Mouse (Mus musculus) left cerebral cortex, postnatal 4 days (tissue): ENCODE measurements around the gene Pcx. TPM values are rescaled to one million over a fixed set of nuclear protein-coding genes. Genes with fewer than 3 reads are reported as not detected.

Experiments used
- DNase-seq: peaks from one replicate; pipeline ENCODE4 v3.0.0-alpha.2; 2022
- intact Hi-C: fragments of 180-260 bp; cut with DNase I; formaldehyde crosslinking; loops from one replicate; pipeline ENCODE4 v1.15.1; 2025
- total RNA-seq, 2 experiments: library from RNA; stranded (reverse); gene quantifications; 2 replicates each; pipeline ENCODE4 v1.2.3; 2021

Pcx gene
- total RNA-seq, 2 experiments from 2014 or later = 42.6 to 44.2 TPM

DNA sequence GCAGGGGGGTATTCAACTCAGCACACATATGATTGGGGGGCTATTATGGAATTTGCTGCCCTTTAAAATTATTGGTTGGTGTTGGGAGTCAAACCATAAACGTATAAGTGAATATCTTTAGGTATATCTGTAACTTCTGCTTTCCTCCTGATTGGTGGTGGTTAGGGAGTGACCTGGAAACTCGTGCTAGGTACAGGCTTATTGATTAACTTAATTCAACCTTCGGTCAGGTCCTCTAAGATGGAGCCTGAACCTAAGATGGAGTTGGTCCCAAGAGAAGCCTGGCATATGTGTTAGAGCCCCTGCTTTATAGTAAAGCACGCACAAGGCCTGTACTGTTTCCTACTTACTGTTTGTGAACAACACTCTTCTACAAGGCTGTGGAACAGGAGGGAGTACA is 34.8 kb downstream of the Pcx start:
- no peak for DNase-seq
- intact Hi-C loops = no loop called here

DNA sequence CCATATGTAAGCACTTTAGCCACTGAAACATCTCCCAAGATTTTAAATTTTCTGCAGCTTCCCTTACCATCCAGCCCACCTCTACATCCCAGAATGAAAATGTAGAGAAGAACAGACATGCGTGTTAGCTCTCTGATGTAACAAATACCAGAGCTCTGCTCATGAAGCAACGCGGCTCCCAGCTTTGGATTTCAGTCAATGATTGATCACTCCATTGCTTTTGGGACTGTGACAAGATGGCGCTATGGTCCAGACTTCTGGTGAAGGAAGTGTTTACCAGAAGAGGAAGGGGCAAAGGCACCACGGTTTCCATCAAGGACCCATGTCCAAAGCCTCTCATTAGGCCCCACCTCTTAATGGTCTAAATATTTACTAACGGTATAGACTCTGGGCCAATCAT is 35.6 kb downstream of the Pcx start:
- no peak for DNase-seq
- intact Hi-C loops = no loop called here

- DNase-seq = no peak
- intact Hi-C loops = no loop called here
Observed at GRCm38 (mm10) chr19:4547801-4548200, 37.5 kb downstream of the Pcx start.

GRCm38 (mm10) chr19:4548305-4548883 is 38.1 kb downstream of the Pcx start:
- intact Hi-C loops = no loop called here

DNA sequence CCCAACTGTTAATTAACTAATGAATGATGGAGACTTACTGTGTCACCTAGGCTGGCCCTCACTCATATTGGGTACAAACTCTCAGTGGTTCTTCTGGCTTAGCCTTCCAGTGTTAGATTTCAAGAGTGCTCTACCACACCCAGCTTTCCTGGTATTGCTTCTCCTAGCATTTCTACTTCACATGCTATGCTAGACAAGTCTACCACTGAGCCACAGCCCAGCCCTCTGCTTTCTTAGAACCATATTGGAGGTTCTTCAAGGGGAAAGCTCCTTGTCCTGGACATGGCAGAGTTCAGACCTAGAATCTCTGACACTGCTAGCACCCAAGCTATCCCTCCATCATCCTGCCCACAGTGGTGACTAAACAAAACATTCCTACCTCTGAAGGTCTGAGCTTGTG is 44.0 kb downstream of the Pcx start:
- intact Hi-C loops = no loop called here
- no peak for DNase-seq

More at GRCm38 (mm10) chr19:4548305-4548883, 38.1 kb downstream of the Pcx start:
- DNase-seq = peak; percentile 75

- no peak for DNase-seq
- intact Hi-C loops = no loop called here
Observed at GRCm38 (mm10) chr19:4555086-4555485, 44.8 kb downstream of the Pcx start.

- no peak for DNase-seq
- intact Hi-C loops = no loop called here
Observed at GRCm38 (mm10) chr19:4556787-4557186, 46.5 kb downstream of the Pcx start.

DNA sequence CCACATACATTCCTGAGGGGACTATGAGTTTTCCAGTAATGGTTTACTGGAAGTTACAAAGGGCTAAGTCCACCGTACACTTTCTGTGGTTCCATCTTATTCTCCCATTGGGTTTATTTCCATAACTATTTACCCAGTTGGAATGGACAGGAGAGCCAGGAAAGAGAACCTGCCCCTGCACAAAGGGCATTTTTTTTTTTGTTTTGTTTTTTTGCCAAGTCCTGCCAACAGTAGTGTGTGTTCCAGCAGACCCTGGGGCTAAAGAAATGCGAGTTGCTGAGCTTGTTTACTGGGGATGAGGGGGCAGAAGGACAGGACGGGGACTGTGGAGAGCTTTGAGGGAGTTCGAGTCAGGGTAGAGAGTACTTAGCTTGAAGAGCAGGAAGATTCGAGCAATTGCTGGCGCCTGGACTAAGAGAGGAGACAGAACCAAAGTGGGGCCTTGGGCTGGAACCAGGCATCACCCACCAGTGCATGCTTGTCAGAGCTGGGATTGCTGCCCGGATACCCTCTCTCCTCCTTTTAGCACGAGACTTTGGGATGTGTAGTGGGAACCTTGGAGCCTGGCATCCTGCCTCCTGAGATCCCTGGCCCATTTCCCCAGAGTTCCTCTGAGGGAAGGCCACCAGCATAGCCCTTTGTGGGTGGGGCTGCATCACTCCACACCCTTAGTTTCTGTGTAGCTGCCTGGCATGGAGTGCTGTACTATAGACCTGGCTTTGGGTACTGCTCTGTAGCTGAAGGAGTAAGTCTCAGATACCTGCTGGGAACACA is 47.7 kb downstream of the Pcx start:
- DNase-seq = peak; percentile 81
- intact Hi-C loops = no loop called here

DNA sequence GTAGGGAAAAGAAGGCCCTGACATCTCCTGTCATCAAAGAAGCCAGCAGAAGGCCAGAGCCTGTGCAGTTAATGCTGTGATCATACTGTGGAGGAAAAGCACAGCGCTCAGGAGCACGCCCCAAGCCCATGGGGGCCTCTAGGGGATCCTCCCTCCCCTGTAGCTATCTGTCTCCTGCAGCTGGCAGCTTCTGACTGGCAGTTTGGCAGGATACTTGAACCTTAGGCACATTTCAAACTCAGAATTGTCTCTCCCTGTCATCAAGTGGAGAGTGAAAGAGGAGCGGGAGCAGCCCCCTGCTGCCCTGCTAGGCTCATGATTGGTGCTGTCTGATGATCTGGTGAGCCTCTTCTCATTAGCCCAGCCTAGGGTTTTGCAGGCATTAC is 48.3 kb downstream of the Pcx start:
- DNase-seq = peak; percentile 17
- intact Hi-C loops = no loop called here

DNA sequence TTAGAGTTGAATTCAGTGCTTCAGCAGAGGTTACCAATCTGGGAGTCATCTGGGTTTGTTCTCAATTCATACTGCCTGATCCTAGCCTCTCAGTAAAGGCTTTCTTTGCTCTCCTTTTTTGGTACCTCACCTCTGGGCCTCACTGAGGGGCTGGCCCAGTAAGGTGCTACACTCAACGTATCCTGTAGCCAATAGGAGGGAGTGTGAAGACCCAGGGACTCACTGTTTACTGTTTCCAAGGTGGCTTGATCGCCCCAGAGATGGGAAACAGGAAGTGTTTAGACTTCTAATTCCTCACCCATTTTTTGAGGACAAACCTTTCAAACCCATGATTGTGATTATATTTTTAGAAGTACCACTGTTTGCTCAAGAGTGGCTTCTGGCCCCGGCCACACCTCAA is 48.7 kb downstream of the Pcx start:
- intact Hi-C loops = no loop called here

DNA sequence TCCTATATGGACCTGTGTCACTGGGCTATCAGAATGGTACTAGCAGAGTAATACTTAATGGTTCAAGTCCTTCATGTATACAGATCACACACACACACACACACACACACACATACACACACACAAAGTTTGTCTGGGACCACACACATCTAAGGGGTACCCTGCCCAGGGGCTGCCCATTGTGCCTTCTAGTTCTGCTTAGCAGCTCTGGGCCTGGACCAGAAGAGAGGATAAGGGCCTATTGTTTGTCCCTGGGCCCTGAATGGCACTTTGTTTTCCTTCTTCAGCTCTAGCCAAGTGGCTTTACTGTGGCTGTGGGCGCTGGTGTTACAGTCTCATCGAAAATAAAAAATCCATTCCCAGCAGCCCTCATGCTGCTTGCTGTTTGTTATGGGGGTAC is 49.3 kb downstream of the Pcx start:
- peak; percentile 39 for DNase-seq
- intact Hi-C loops = no loop called here

More for the DNA sequence above, 48.7 kb downstream of the Pcx start:
- DNase-seq = no peak

DNA sequence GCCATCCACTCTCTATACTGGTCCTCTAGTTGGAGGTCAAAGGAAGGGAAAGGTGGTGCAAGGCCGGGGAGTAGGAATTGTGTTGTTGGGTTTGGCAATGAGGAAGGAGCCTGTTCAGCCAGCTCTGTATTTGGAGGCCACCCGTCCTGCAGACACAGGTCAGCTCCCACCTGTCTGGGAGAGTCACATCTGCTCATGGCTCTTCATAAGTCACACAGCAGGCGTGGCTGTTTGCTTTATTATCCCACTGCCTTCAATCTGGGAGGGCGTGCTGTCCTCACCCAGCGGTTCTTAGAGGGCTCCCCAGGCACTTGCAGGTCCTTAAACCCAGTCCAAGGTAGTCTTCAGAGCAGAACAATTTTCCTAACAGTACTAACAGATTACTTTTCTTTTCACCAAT is 49.9 kb downstream of the Pcx start:
- intact Hi-C loops = no loop called here
- no peak for DNase-seq

GRCm38 (mm10) chr19:4565678-4566077 is 55.4 kb downstream of the Pcx start:
- DNase-seq = no peak
- intact Hi-C loops = no loop called here

DNA sequence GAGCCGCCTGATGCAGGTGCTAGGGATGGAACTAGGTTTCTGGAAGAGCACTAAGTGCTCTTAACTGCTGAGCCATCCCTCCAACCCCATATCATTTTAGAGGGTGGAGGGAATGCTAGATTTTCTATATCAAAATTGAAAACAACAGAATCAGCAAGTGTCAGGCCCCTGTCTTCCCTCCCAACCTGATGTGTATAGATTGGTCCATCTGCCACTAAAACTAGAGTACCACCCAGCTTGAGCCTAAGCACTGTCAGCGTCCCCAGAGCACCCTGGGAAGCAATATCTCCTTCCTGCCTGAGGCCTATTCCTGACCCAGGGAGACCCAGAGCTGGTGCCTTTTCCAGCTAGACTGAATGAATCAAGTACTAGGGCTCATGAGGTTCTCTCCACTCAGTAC is 56.6 kb downstream of the Pcx start:
- intact Hi-C loops = no loop called here

DNA sequence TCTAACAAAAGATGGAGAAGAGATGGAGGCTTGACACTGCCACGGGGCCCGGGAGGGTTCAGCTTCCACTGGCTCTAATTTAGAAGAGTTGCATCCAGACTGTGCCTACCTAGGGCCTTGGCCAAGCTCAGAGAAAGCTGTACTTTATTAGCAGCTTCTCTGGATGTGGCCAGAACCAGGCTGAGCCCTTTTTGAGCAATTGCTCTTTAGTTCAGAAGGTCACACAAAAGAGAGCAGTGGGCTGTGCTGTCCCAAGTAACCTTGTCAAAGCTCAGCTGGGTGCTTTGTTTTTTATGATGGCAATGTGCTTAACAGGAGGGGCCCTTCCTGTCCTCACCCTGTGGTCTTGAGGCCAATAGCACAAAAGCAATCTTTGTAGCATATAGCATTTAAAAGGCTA is 57.4 kb downstream of the Pcx start:
- intact Hi-C loops = no loop called here
- no peak for DNase-seq

More for the DNA sequence above, 56.6 kb downstream of the Pcx start:
- DNase-seq = no peak

DNA sequence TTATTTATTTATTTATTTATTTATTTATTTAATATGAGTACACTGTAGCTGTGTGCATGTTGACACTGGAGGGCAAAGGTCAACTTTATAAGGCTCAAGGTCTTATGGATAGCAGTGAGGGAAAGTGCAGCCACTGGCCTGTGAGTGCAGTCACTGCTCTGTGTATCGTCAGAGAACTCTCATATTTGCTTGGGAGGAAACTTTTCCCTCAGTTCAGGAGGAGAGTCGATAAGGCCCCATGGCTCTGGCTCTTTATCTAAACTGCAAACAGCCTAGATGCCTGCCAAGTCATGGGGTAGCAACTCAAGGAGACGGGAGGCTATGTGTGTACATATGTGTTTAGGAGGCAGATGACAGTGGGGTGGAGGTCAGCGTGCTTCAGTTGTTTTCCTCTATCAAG is 58.6 kb downstream of the Pcx start:
- intact Hi-C loops = no loop called here
- no peak for DNase-seq

- intact Hi-C loops = no loop called here
- DNase-seq = peak; percentile 27
Observed at GRCm38 (mm10) chr19:4569356-4570236, 59.3 kb downstream of the Pcx start.

- DNase-seq = no peak
- intact Hi-C loops = no loop called here
Observed at GRCm38 (mm10) chr19:4570237-4570613, 60.0 kb downstream of the Pcx start.

DNA sequence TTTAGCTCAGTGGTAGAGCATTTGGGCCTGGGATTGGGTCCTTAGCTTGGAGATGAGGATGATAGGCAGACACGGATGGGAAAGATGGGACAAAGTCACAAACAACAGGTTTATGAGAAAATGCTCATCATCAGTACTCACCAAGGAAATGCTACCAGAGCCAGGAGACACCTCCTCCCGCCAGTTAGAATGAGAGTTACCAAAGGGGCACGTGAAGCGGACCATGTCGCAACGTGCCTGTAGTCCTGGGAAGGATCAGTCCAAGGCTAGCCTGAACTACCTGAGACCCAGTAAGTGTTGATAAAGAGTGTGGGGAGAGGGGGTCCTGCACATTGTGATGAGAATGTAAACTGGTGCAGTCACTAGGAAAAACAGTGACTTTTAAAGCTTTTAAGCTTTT is 60.5 kb downstream of the Pcx start:
- intact Hi-C loops = no loop called here

DNA sequence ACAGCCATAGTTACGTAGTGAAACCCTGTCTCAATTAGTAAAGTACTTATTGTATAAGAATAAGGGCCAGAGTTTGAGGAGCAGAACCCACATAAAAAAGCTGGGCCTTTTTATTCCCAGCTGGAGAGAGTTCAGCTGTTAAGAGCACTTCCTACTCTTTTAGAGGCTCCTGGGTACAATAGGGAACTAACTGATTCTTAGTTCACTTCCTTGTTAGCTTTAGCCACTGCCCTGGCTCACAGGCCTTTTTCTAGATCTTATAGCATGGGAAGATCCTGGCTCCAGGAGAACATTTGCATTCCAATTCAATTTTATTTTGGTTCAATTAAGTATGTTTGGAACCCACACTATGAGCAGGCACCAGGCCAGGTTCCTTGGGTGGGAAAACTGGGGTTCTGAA is 61.4 kb downstream of the Pcx start:
- intact Hi-C loops = no loop called here
- DNase-seq = no peak

More for the DNA sequence above, 60.5 kb downstream of the Pcx start:
- no peak for DNase-seq

DNA sequence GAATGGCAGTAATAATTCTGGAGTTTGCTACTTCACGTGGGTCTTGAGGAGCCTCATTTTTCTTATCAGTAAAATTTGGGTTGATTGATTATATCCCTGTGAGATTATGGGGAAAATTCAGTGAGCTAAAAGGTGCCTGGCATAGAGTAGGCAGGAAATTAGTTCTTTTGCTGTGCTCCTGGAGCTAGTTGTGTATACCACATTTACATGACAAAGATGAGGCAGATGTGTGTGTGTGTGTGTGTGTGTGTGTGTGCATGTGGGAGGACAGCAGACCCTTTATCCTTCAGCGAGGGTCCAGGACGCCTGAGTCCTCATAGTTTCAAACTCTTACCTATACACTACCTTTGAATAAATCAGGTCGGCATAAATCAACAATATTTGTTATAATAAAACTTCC is 61.8 kb downstream of the Pcx start:
- intact Hi-C loops = no loop called here
- no peak for DNase-seq

DNA sequence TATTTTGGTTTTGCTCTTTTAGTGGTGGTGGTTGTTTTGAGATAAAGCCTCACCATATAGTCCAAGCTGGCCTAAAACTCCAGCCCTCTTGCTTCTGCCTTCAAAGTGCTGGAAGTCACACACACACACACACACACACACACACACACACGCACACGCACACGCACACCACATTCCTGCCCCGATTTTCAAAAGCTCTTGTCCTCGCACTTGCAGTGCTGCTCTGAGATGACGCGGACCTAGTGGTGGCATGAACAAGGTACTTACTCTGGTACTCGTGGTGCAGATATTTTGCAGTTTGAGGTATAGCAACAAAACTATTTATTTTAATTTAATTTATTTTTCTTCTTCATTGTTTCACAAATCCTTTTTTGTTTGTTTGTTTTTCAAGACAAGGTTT is 62.2 kb downstream of the Pcx start:
- no peak for DNase-seq
- intact Hi-C loops = no loop called here
